Mouse (Mus musculus): ENCODE results near the gene Zdbf2. TPM values are rescaled to one million over a fixed set of nuclear protein-coding genes. Genes with fewer than 3 reads are reported as not detected.

Gene Zdbf2
- 38.3 and 38.9 TPM in 2 replicates for polyA plus RNA-seq (2014; fragmentation: Nextera tagmentation; extraction: Ambion mirVana)

GRCm38 (mm10) chr1:63272741-63273338 is at the start of gene Zdbf2:
TSS of gene Zdbf2 (plus strand) at chr1:63273265.
- no peaks in the 10 kb centered on the region for H3K9me3 ChIP-seq (ENCODE audit: control insufficient read depth, low read length)
- ATAC-seq (ENCODE audit: low FRiP score, low TSS enrichment) (peak; percentile 92), DNase-seq (peak; percentile 84)
- H3K9ac ChIP-seq (replicated peaks; ENCODE audit: low read length) = peak within 1 kb of the TSS; percentile 72
- WGBS = under 1% methylated on average over 49 of the region's 49 CpGs
- H3K4me1 ChIP-seq (ENCODE audit: control insufficient read depth, insufficient read depth, low read length) = no peaks in the 10 kb centered on the region
- H3K4me2 ChIP-seq (ENCODE audit: low read length) = peak within 1 kb of the TSS; percentile 58
- no peaks in the 10 kb centered on the region for H3K36me3 ChIP-seq (ENCODE audit: control insufficient read depth, insufficient read depth, low read length)
- H3K4me3 ChIP-seq (replicated peaks; ENCODE audit: low read depth, low read length) = peak within 1 kb of the TSS; percentile 53
- peaks cover 36% of the 10 kb centered on the region for H3K27me3 ChIP-seq (ENCODE audit: control insufficient read depth, insufficient read depth, low read length)
- peak within 1 kb of the TSS; percentile 78 for H3K27ac ChIP-seq (replicated peaks; ENCODE audit: low read depth, low read length)

- DNase-seq (no peak), ATAC-seq (ENCODE audit: low FRiP score, low TSS enrichment) (no peak)
- no peak overlapping the region for H3K27ac ChIP-seq (replicated peaks; ENCODE audit: low read depth, low read length)
- no peaks in the 10 kb centered on the region for H3K9me3 ChIP-seq (ENCODE audit: control insufficient read depth, low read length)
- H3K4me3 ChIP-seq (replicated peaks; ENCODE audit: low read depth, low read length) = no peak overlapping the region
- no peaks in the 10 kb centered on the region for H3K36me3 ChIP-seq (ENCODE audit: control insufficient read depth, insufficient read depth, low read length)
- no peak overlapping the region for H3K4me2 ChIP-seq (ENCODE audit: low read length)
- no peaks in the 10 kb centered on the region for H3K4me1 ChIP-seq (ENCODE audit: control insufficient read depth, insufficient read depth, low read length)
- no peaks in the 10 kb centered on the region for H3K27me3 ChIP-seq (ENCODE audit: control insufficient read depth, insufficient read depth, low read length)
- H3K9ac ChIP-seq (replicated peaks; ENCODE audit: low read length) = no peak overlapping the region
- whole genome bisulfite sequencing = 85% methylated on average over 4 of the region's 4 CpGs
These were observed 48.1 kb upstream of the Zdbf2 start for GRCm38 (mm10) chr1:63225009-63225408.

- ATAC-seq (ENCODE audit: low FRiP score, low TSS enrichment) = no peak
- Histone ChIP-seq H3K36me3 (ENCODE audit: control insufficient read depth, insufficient read depth, low read length) (no peaks in the 10 kb centered on the region), H3K9ac (replicated peaks; ENCODE audit: low read length) (no peak overlapping the region), H3K9me3 (ENCODE audit: control insufficient read depth, low read length) (no peaks in the 10 kb centered on the region), H3K27ac (replicated peaks; ENCODE audit: low read depth, low read length) (no peak overlapping the region), H3K4me1 (ENCODE audit: control insufficient read depth, insufficient read depth, low read length) (no peaks in the 10 kb centered on the region), H3K4me2 (ENCODE audit: low read length) (no peak overlapping the region), H3K27me3 (ENCODE audit: control insufficient read depth, insufficient read depth, low read length) (no peaks in the 10 kb centered on the region), H3K4me3 (replicated peaks; ENCODE audit: low read depth, low read length) (no peak overlapping the region)
- WGBS = 9% methylated on average over 7 of the region's 7 CpGs
- DNase-seq = peak; percentile 21
These were observed 47.2 kb upstream of the Zdbf2 start for GRCm38 (mm10) chr1:63225890-63226289.

- 89% methylated on average over 5 of the region's 5 CpGs for WGBS
- Histone ChIP-seq H3K27me3 (ENCODE audit: control insufficient read depth, insufficient read depth, low read length) (no peaks in the 10 kb centered on the region), H3K4me1 (ENCODE audit: control insufficient read depth, insufficient read depth, low read length) (no peaks in the 10 kb centered on the region), H3K27ac (replicated peaks; ENCODE audit: low read depth, low read length) (no peak overlapping the region), H3K36me3 (ENCODE audit: control insufficient read depth, insufficient read depth, low read length) (no peaks in the 10 kb centered on the region), H3K9ac (replicated peaks; ENCODE audit: low read length) (no peak overlapping the region), H3K4me3 (replicated peaks; ENCODE audit: low read depth, low read length) (no peak overlapping the region), H3K4me2 (ENCODE audit: low read length) (no peak overlapping the region), H3K9me3 (ENCODE audit: control insufficient read depth, low read length) (no peaks in the 10 kb centered on the region)
- no peak for DNase-seq
- no peak for ATAC-seq (ENCODE audit: low FRiP score, low TSS enrichment)
These were observed 45.8 kb upstream of the Zdbf2 start for GRCm38 (mm10) chr1:63227241-63227640.

GRCm38 (mm10) chr1:63237371-63237770 is 35.7 kb upstream of the Zdbf2 start:
- peak; percentile 61 for DNase-seq
- no peak overlapping the region for H3K4me2 ChIP-seq (ENCODE audit: low read length)
- H3K27ac ChIP-seq (replicated peaks; ENCODE audit: low read depth, low read length) = 0 out of 2 replicates have a peak overlapping the region, but pooled peaks have one; percentile 21
- WGBS = 5% methylated on average over 5 of the region's 5 CpGs
- H3K9ac ChIP-seq (replicated peaks; ENCODE audit: low read length) = no peak overlapping the region
- ATAC-seq (ENCODE audit: low FRiP score, low TSS enrichment) = no peak
- H3K27me3 ChIP-seq (ENCODE audit: control insufficient read depth, insufficient read depth, low read length) = no peaks in the 10 kb centered on the region
- H3K4me3 ChIP-seq (replicated peaks; ENCODE audit: low read depth, low read length) = no peak overlapping the region
- peaks cover 10% of the 10 kb centered on the region for H3K4me1 ChIP-seq (ENCODE audit: control insufficient read depth, insufficient read depth, low read length)
- no peaks in the 10 kb centered on the region for H3K36me3 ChIP-seq (ENCODE audit: control insufficient read depth, insufficient read depth, low read length)
- H3K9me3 ChIP-seq (ENCODE audit: control insufficient read depth, low read length) = no peaks in the 10 kb centered on the region

GRCm38 (mm10) chr1:63239305-63239704 is 33.8 kb upstream of the Zdbf2 start:
- Histone ChIP-seq H3K36me3 (ENCODE audit: control insufficient read depth, insufficient read depth, low read length) (no peaks in the 10 kb centered on the region), H3K4me3 (replicated peaks; ENCODE audit: low read depth, low read length) (no peak overlapping the region), H3K4me1 (ENCODE audit: control insufficient read depth, insufficient read depth, low read length) (peaks cover 10% of the 10 kb centered on the region), H3K9me3 (ENCODE audit: control insufficient read depth, low read length) (no peaks in the 10 kb centered on the region), H3K27me3 (ENCODE audit: control insufficient read depth, insufficient read depth, low read length) (no peaks in the 10 kb centered on the region), H3K4me2 (ENCODE audit: low read length) (no peak overlapping the region), H3K27ac (replicated peaks; ENCODE audit: low read depth, low read length) (no peak overlapping the region), H3K9ac (replicated peaks; ENCODE audit: low read length) (no peak overlapping the region)
- DNase-seq (no peak), ATAC-seq (ENCODE audit: low FRiP score, low TSS enrichment) (no peak)
- 65% methylated on average over 4 of the region's 4 CpGs for WGBS

GRCm38 (mm10) chr1:63239751-63240150 is 33.3 kb upstream of the Zdbf2 start:
- peaks cover 10% of the 10 kb centered on the region for H3K4me1 ChIP-seq (ENCODE audit: control insufficient read depth, insufficient read depth, low read length)
- H3K4me2 ChIP-seq (ENCODE audit: low read length) = no peak overlapping the region
- no peak overlapping the region for H3K9ac ChIP-seq (replicated peaks; ENCODE audit: low read length)
- H3K36me3 ChIP-seq (ENCODE audit: control insufficient read depth, insufficient read depth, low read length) = no peaks in the 10 kb centered on the region
- no peak for ATAC-seq (ENCODE audit: low FRiP score, low TSS enrichment)
- H3K4me3 ChIP-seq (replicated peaks; ENCODE audit: low read depth, low read length) = no peak overlapping the region
- WGBS = 93% methylated on average over 8 of the region's 8 CpGs
- H3K27me3 ChIP-seq (ENCODE audit: control insufficient read depth, insufficient read depth, low read length) = no peaks in the 10 kb centered on the region
- H3K27ac ChIP-seq (replicated peaks; ENCODE audit: low read depth, low read length) = no peak overlapping the region
- H3K9me3 ChIP-seq (ENCODE audit: control insufficient read depth, low read length) = no peaks in the 10 kb centered on the region
- DNase-seq = no peak

GRCm38 (mm10) chr1:63243854-63244253 is 29.2 kb upstream of the Zdbf2 start:
- ATAC-seq (ENCODE audit: low FRiP score, low TSS enrichment) (no peak), DNase-seq (no peak)
- no peak overlapping the region for H3K9ac ChIP-seq (replicated peaks; ENCODE audit: low read length)
- H3K27me3 ChIP-seq (ENCODE audit: control insufficient read depth, insufficient read depth, low read length) = peaks cover 11% of the 10 kb centered on the region
- H3K4me3 ChIP-seq (replicated peaks; ENCODE audit: low read depth, low read length) = no peak overlapping the region
- H3K4me1 ChIP-seq (ENCODE audit: control insufficient read depth, insufficient read depth, low read length) = no peaks in the 10 kb centered on the region
- WGBS = 66% methylated on average over 4 of the region's 4 CpGs
- no peak overlapping the region for H3K4me2 ChIP-seq (ENCODE audit: low read length)
- no peaks in the 10 kb centered on the region for H3K36me3 ChIP-seq (ENCODE audit: control insufficient read depth, insufficient read depth, low read length)
- H3K9me3 ChIP-seq (ENCODE audit: control insufficient read depth, low read length) = no peaks in the 10 kb centered on the region
- no peak overlapping the region for H3K27ac ChIP-seq (replicated peaks; ENCODE audit: low read depth, low read length)

- 0 out of 2 replicates have a peak overlapping the region, but pooled peaks have one; percentile 39 for H3K27ac ChIP-seq (replicated peaks; ENCODE audit: low read depth, low read length)
- H3K4me3 ChIP-seq (replicated peaks; ENCODE audit: low read depth, low read length) = 0 out of 2 replicates have a peak overlapping the region, but pooled peaks have one; percentile 2
- peaks cover 34% of the 10 kb centered on the region for H3K27me3 ChIP-seq (ENCODE audit: control insufficient read depth, insufficient read depth, low read length)
- no peaks in the 10 kb centered on the region for H3K4me1 ChIP-seq (ENCODE audit: control insufficient read depth, insufficient read depth, low read length)
- no peak overlapping the region for H3K9ac ChIP-seq (replicated peaks; ENCODE audit: low read length)
- ATAC-seq (ENCODE audit: low FRiP score, low TSS enrichment) = peak; percentile 81; the same call in 1 of the 2 replicates
- H3K4me2 ChIP-seq (ENCODE audit: low read length) = peak overlapping the region; percentile 56
- DNase-seq = peak; percentile 81
- no peaks in the 10 kb centered on the region for H3K36me3 ChIP-seq (ENCODE audit: control insufficient read depth, insufficient read depth, low read length)
- 2% methylated on average over 16 of the region's 16 CpGs for WGBS
- no peaks in the 10 kb centered on the region for H3K9me3 ChIP-seq (ENCODE audit: control insufficient read depth, low read length)
These were observed 26.1 kb upstream of the Zdbf2 start for GRCm38 (mm10) chr1:63246862-63247521.

Data from midbrain, embryonic 14.5 days (tissue).